Mouse (Mus musculus) midbrain, embryonic 12.5 days (tissue): ENCODE measurements around the gene Wdr5. TPM values are rescaled to one million over a fixed set of nuclear protein-coding genes. Genes with fewer than 3 reads are reported as not detected.
"Not testable (repeated sequence)": the region's sequence is repeated elsewhere in the genome, so short reads cannot be mapped to it uniquely, and the experiment has no call there.

Source experiments
- ATAC-seq: fragments of 200-750 bp; cut with Nextera tagmentation; 2 replicates; pipeline ENCODE4 v1.8.0; 2017; ENCODE audit warnings: low read depth, moderate TSS enrichment, moderate library complexity; ENCODE audit not compliant: low FRiP score
- H3K27ac ChIP-seq: fragments of 300-500 bp; sonication (generic); replicated peaks from 2 replicates; pipeline ENCODE4 v1.5.1; 2016; ENCODE audit warnings: mild to moderate bottlenecking
- H3K27me3 ChIP-seq: fragments of 300-500 bp; sonication (generic); 2 replicates; pipeline ENCODE4 v1.6.1; 2016; ENCODE audit warnings: mild to moderate bottlenecking
- H3K36me3 ChIP-seq: fragments of 300-500 bp; sonication (generic); 2 replicates; pipeline ENCODE4 v1.6.1; 2016
- H3K4me1 ChIP-seq: fragments of 300-500 bp; sonication (generic); 2 replicates; pipeline ENCODE4 v1.6.1; 2016
- H3K4me2 ChIP-seq: fragments of 300-500 bp; sonication (generic); replicated peaks from 2 replicates; pipeline ENCODE4 v1.6.1; 2016; ENCODE audit warnings: mild to moderate bottlenecking, moderate library complexity
- H3K4me3 ChIP-seq: fragments of 300-500 bp; sonication (generic); 2 replicates; pipeline ENCODE4 v1.5.1; 2016; ENCODE audit warnings: mild to moderate bottlenecking
- H3K9ac ChIP-seq: fragments of 300-500 bp; sonication (generic); replicated peaks from 2 replicates; pipeline ENCODE4 v1.6.1; 2016; ENCODE audit warnings: mild to moderate bottlenecking, moderate library complexity
- H3K9me3 ChIP-seq: fragments of 300-500 bp; sonication (generic); 2 replicates; pipeline ENCODE4 v1.6.1; 2016; ENCODE audit warnings: mild to moderate bottlenecking
- WGBS: fragments of 180-500 bp; shearing (Covaris S2); methylation state at CpG from one replicate; pipeline ENCODE4 v1.1.7; 2016; 5-methylcytosine and 5-hydroxymethylcytosine counted together
- polyA plus RNA-seq: library from polyadenylated mRNA; unstranded; fragments of >200 nt; fragmentation: Nextera tagmentation; extraction: Ambion mirVana; gene quantifications from 2 replicates; pipeline ENCODE4 v1.2.1, GENCODE M21; 2016

Gene Wdr5
- polyA plus RNA-seq, 1 experiment from 2014 or later: 62.3 TPM

DNA sequence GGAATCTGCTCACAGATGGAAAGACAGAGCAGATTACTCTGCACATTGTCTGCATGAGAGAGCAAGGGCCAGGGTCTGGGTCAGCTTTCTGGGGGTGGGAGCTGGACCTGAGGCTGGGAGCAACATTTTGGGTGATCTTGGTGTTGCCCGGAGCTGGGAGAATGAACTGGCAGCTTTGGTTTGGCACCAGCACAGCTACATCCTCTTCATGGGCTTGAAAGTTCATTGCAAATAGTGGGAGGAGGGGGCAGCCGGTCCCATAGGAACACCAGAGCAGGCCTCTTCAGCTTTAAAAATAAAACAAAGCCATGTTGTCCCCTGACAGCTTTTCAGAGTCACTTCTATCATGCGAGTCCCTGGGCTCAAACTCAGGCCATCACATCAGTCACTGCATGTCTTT, 26.3 kb downstream of the Wdr5 start:
- 91% methylated on average over 3 of the region's 3 CpGs for WGBS
- Histone ChIP-seq H3K27ac (0 out of 2 replicates have a peak overlapping the region, but pooled peaks have one; percentile 85), H3K27me3 (no peaks in the 10 kb centered on the region), H3K36me3 (peaks cover 4% of the 10 kb centered on the region; the same call in 1 of the 2 replicates), H3K4me1 (peaks cover 20% of the 10 kb centered on the region), H3K4me2 (peak overlapping the region; percentile 66), H3K4me3 (peak overlapping the region; percentile 44; the same call in 1 of the 2 replicates), H3K9ac (peak overlapping the region; percentile 66; the same call in 1 of the 2 replicates), H3K9me3 (0 out of 2 replicates have a peak, but pooled peaks cover 2% of the 10 kb centered on the region)
- ATAC-seq: no peak

DNA sequence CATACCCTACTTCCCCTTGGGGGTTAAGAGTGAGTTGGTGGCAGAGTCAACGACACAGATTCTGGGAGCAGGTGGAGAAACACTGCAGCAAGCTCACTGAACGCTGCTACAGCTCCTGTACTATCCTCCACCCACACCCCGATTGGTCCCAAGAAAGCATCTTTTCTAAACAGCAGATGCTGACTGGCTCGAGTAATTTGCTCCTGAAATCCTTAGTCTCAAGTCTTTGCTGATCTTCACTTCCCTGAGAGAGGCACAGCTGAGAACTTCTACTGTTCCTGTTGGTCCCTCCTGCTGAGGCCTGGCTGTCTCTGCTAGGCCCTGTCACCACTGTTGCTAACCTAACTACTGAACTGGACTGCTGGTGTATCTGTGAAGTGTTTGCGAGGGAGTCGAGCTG, 29.7 kb downstream of the Wdr5 start:
- H3K4me3 ChIP-seq: no peak overlapping the region
- 87% methylated on average over 6 of the region's 6 CpGs for WGBS
- H3K27me3 ChIP-seq: no peaks in the 10 kb centered on the region
- ATAC-seq: no peak
- no peak overlapping the region for H3K4me2 ChIP-seq
- H3K4me1 ChIP-seq: peaks cover 15% of the 10 kb centered on the region
- no peak overlapping the region for H3K27ac ChIP-seq
- 0 out of 2 replicates have a peak, but pooled peaks cover 5% of the 10 kb centered on the region for H3K9me3 ChIP-seq
- H3K9ac ChIP-seq: no peak overlapping the region
- no peaks in the 10 kb centered on the region; the same call in 1 of the 2 replicates for H3K36me3 ChIP-seq

- ATAC-seq, H3K4me2 ChIP-seq, H3K9ac ChIP-seq, H3K27me3 ChIP-seq, H3K36me3 ChIP-seq, H3K9me3 ChIP-seq, H3K27ac ChIP-seq, H3K4me3 ChIP-seq: not testable (repeated sequence)
- H3K4me1 ChIP-seq: peaks cover 13% of the 10 kb centered on the region
- WGBS: 77% methylated on average over 3 of the region's 3 CpGs
These were observed 30.6 kb downstream of the Wdr5 start for GRCm38 (mm10) chr2:27545517-27545916.

- H3K9ac ChIP-seq, H3K27ac ChIP-seq, H3K36me3 ChIP-seq, H3K27me3 ChIP-seq, ATAC-seq, H3K4me1 ChIP-seq, H3K4me2 ChIP-seq, H3K9me3 ChIP-seq, H3K4me3 ChIP-seq: not testable (repeated sequence)
- WGBS: 89% methylated on average over 8 of the region's 8 CpGs
These were observed 31.1 kb downstream of the Wdr5 start for GRCm38 (mm10) chr2:27546041-27546440.

DNA sequence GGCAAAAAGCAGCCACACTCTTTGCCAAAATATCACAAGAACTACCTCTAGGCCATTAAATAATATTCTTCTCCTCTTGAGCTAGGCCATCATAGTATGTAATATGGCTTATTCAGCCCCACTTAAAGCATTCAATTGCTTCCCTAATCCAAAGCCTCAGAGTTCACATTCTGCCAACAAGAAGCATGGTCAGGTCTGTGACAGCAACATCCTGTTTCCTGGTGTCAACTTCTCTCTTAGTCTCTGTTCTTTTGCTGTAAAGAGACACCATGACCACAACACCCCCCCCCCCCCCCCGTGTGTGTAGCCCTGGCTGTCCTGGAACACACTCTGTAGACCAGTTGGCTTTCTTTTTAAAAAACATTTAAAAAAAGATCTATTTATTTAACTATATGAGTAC, 32.4 kb downstream of the Wdr5 start:
- H3K4me1 ChIP-seq: no peaks in the 10 kb centered on the region
- H3K27ac ChIP-seq: no peak overlapping the region
- H3K9me3 ChIP-seq: 0 out of 2 replicates have a peak, but pooled peaks cover 5% of the 10 kb centered on the region
- no peak overlapping the region for H3K4me2 ChIP-seq
- ATAC-seq: no peak
- no peaks in the 10 kb centered on the region for H3K27me3 ChIP-seq
- 77% methylated on average over 1 of the region's 1 CpGs for WGBS
- no peak overlapping the region for H3K9ac ChIP-seq
- H3K4me3 ChIP-seq: no peak overlapping the region
- H3K36me3 ChIP-seq: no peaks in the 10 kb centered on the region; the same call in 1 of the 2 replicates

GRCm38 (mm10) chr2:27547986-27548385, 33.0 kb downstream of the Wdr5 start:
- 96% methylated on average over 2 of the region's 2 CpGs for WGBS

DNA sequence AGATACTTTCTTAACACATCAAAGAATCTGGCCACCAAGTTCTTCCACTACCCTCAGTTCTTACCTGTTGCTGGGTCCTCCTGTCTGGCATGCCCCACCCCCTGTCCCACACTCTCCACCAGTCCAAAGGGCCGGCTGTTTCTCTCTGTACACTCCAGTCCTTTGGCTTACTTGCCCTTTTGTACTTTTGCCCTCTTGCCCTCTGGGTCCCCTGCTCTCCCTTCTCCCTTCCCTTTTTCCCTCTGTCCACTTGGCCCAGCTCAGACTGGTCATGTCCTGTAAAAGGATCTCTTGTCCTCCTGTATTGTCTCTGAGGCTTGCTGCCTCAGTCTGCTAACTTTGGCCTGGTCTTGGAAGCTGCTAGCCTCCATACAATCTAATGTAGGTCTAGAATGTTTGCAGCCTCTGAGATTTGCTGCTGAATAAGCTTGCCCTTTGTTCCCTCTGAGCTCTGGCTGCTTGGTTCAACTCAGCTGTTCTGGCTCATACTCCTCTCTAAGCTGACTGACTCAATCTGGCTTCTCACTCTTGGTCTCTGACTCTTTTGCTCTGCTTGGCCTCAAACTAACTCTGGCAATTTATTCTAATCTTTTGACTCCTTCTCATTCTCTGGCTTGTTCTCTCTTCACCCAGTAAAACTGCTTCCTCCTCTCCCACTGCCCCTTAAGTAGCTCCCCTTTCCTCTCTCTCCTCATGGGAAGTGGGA, 33.9 kb downstream of the Wdr5 start:
- Histone ChIP-seq H3K4me3 (no peak overlapping the region), H3K4me1 (no peaks in the 10 kb centered on the region), H3K9me3 (0 out of 2 replicates have a peak, but pooled peaks cover 5% of the 10 kb centered on the region), H3K27ac (no peak overlapping the region), H3K9ac (no peak overlapping the region), H3K4me2 (no peak overlapping the region), H3K27me3 (no peaks in the 10 kb centered on the region), H3K36me3 (no peaks in the 10 kb centered on the region; the same call in 1 of the 2 replicates)
- 88% methylated on average over 1 of the region's 1 CpGs for WGBS
- ATAC-seq: no peak

More at GRCm38 (mm10) chr2:27547986-27548385, 33.0 kb downstream of the Wdr5 start:
- no peak overlapping the region for H3K27ac ChIP-seq
- H3K9ac ChIP-seq: no peak overlapping the region
- no peaks in the 10 kb centered on the region for H3K27me3 ChIP-seq
- H3K4me1 ChIP-seq: no peaks in the 10 kb centered on the region
- 0 out of 2 replicates have a peak, but pooled peaks cover 5% of the 10 kb centered on the region for H3K9me3 ChIP-seq
- H3K4me2 ChIP-seq: no peak overlapping the region
- no peaks in the 10 kb centered on the region; the same call in 1 of the 2 replicates for H3K36me3 ChIP-seq
- no peak overlapping the region for H3K4me3 ChIP-seq
- ATAC-seq: no peak

DNA sequence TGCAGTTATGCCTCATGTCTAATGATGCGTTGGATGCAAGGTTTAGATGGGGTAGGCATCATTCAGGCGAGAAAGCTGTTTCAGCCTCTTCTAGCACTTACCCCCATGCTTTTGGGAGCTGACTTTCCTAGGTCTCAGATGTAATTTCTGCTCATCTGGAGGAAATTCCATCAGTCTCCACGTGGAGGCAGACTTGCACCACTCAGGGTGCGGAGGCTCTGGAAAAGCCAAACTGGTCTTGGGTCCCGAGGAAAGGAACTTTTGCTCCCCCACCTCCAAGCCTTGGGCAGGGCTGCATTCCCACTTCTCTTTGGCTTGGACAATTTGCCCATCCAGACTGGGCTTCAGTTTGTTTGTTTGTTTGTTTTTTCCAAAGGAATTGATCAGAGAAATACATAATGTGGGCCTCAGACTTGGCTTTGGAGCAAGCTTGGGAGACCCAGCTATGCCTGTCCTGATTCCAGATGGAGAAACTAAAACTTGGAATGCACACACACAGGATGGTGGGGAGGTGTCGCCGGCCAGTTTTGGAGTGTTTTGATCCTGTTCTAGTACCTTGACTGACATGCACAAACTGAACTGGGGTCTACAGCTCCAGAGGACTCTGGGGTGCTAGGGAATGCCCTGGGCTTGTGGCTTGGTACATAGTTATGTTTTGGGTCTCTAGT, 37.8 kb downstream of the Wdr5 start:
- Histone ChIP-seq H3K9ac (no peak overlapping the region), H3K4me2 (no peak overlapping the region), H3K27me3 (no peaks in the 10 kb centered on the region), H3K27ac (no peak overlapping the region), H3K4me3 (no peak overlapping the region), H3K4me1 (no peaks in the 10 kb centered on the region), H3K9me3 (no peaks in the 10 kb centered on the region), H3K36me3 (no peaks in the 10 kb centered on the region)
- ATAC-seq: no peak
- 26% methylated on average over 7 of the region's 7 CpGs for WGBS

DNA sequence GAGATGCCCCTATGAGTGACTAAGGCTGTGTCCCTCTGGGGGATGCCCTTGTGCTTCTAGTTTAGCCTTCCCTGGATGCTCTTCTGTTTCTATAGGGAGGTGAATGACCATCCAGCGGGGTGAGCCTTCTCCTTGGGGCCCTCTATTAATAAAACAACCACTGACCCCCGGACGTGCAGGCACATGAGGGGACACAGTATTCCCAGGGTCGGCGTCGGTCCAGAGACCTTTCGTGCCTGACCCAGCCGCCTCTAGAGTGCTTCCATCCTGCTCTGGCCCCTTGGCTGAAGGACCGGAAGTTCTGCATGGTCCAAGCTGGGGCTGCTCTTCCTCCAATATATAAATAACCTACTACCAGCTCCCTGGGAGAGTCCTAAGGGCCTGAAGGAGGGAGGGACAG, 39.4 kb downstream of the Wdr5 start:
- Histone ChIP-seq H3K36me3 (no peaks in the 10 kb centered on the region), H3K9me3 (no peaks in the 10 kb centered on the region), H3K27ac (no peak overlapping the region), H3K9ac (no peak overlapping the region), H3K27me3 (no peaks in the 10 kb centered on the region), H3K4me2 (no peak overlapping the region), H3K4me3 (no peak overlapping the region), H3K4me1 (no peaks in the 10 kb centered on the region)
- WGBS: 78% methylated on average over 9 of the region's 9 CpGs
- no peak for ATAC-seq

DNA sequence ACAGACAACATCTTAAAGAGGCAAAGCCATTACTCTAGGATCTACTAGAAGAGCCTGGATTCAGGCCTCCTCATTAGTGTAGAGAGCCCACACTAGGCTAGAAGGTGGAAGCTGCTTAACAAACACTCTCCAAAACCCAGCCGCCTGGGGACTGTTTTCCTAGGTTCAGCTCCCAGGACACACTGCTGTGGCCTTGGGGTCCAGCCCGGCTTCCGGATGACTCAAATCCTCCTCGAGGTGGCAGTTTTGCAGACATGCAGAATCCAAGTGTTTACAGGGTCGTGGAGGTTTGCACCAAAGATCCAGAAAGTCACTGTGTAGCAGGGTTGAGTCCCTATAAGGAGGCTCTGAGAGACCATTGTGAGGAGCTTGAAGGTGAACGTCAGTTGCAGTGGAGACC, 42.0 kb downstream of the Wdr5 start:
- no peak overlapping the region for H3K4me3 ChIP-seq
- no peaks in the 10 kb centered on the region for H3K36me3 ChIP-seq
- H3K4me2 ChIP-seq: no peak overlapping the region
- 86% methylated on average over 6 of the region's 6 CpGs for WGBS
- no peaks in the 10 kb centered on the region for H3K9me3 ChIP-seq
- no peaks in the 10 kb centered on the region for H3K27me3 ChIP-seq
- no peak overlapping the region for H3K9ac ChIP-seq
- no peak for ATAC-seq
- H3K27ac ChIP-seq: no peak overlapping the region
- H3K4me1 ChIP-seq: no peaks in the 10 kb centered on the region

GRCm38 (mm10) chr2:27560708-27561123, 45.8 kb downstream of the Wdr5 start:
- Histone ChIP-seq H3K36me3 (no peaks in the 10 kb centered on the region), H3K4me3 (no peak overlapping the region), H3K9ac (no peak overlapping the region), H3K27me3 (peaks cover 10% of the 10 kb centered on the region; the same call in 1 of the 2 replicates), H3K4me1 (no peaks in the 10 kb centered on the region; the same call in none of the 2 replicates), H3K9me3 (no peaks in the 10 kb centered on the region), H3K27ac (no peak overlapping the region), H3K4me2 (no peak overlapping the region)
- WGBS: 85% methylated on average over 7 of the region's 7 CpGs
- no peak for ATAC-seq

DNA sequence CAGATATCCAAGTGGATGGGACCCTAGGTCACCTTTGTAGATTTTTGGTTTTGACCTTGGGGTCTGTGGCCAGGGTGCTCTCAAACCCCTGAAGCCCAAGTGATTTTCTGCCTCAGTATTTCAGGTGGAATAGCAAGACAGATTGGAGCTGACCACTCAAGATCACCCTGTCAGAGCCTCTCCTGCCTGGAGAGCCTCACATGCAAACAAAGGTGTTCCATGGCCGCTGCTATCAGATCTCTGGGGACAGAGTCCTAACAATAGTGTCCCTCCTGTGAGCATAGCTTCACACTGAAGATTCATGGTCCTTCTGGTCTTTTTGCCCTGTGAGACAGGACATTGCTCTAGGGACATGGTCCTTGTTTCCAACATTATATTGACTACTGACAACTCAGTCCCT, 46.2 kb downstream of the Wdr5 start:
- Histone ChIP-seq H3K9ac (no peak overlapping the region), H3K27ac (no peak overlapping the region), H3K36me3 (no peaks in the 10 kb centered on the region), H3K4me3 (no peak overlapping the region), H3K27me3 (peaks cover 11% of the 10 kb centered on the region; the same call in 1 of the 2 replicates), H3K9me3 (no peaks in the 10 kb centered on the region), H3K4me2 (no peak overlapping the region), H3K4me1 (no peaks in the 10 kb centered on the region; the same call in none of the 2 replicates)
- WGBS: 89% methylated on average over 1 of the region's 1 CpGs
- no peak for ATAC-seq
